Mouse (Mus musculus) midbrain, embryonic 12.5 days (tissue): Measurements from ENCODE around the gene Cic. TPM values are rescaled to one million over a fixed set of nuclear protein-coding genes. Genes with fewer than 3 reads are reported as not detected.
A peak's percentile ranks its signal among the peaks of the same experiment; 100 is the strongest.
"Not testable (repeated sequence)": the region's sequence is repeated elsewhere in the genome, so short reads cannot be mapped to it uniquely, and the experiment has no call there.

Source experiments
- ATAC-seq: fragments of 200-750 bp; cut with Nextera tagmentation; 2 replicates; pipeline ENCODE4 v1.8.0; 2017; ENCODE audit warnings: low read depth, moderate TSS enrichment, moderate library complexity; ENCODE audit not compliant: low FRiP score
- H3K27ac ChIP-seq: fragments of 300-500 bp; sonication (generic); replicated peaks from 2 replicates; pipeline ENCODE4 v1.5.1; 2016; ENCODE audit warnings: mild to moderate bottlenecking
- H3K27me3 ChIP-seq: fragments of 300-500 bp; sonication (generic); 2 replicates; pipeline ENCODE4 v1.6.1; 2016; ENCODE audit warnings: mild to moderate bottlenecking
- H3K36me3 ChIP-seq: fragments of 300-500 bp; sonication (generic); 2 replicates; pipeline ENCODE4 v1.6.1; 2016
- H3K4me1 ChIP-seq: fragments of 300-500 bp; sonication (generic); 2 replicates; pipeline ENCODE4 v1.6.1; 2016
- H3K4me2 ChIP-seq: fragments of 300-500 bp; sonication (generic); replicated peaks from 2 replicates; pipeline ENCODE4 v1.6.1; 2016; ENCODE audit warnings: mild to moderate bottlenecking, moderate library complexity
- H3K4me3 ChIP-seq: fragments of 300-500 bp; sonication (generic); 2 replicates; pipeline ENCODE4 v1.5.1; 2016; ENCODE audit warnings: mild to moderate bottlenecking
- H3K9ac ChIP-seq: fragments of 300-500 bp; sonication (generic); replicated peaks from 2 replicates; pipeline ENCODE4 v1.6.1; 2016; ENCODE audit warnings: mild to moderate bottlenecking, moderate library complexity
- H3K9me3 ChIP-seq: fragments of 300-500 bp; sonication (generic); 2 replicates; pipeline ENCODE4 v1.6.1; 2016; ENCODE audit warnings: mild to moderate bottlenecking
- WGBS: fragments of 180-500 bp; shearing (Covaris S2); methylation state at CpG from one replicate; pipeline ENCODE4 v1.1.7; 2016; 5-methylcytosine and 5-hydroxymethylcytosine counted together
- microRNA-seq: library from miRNA; unstranded; fragments of <30 nt; microRNA quantifications from one replicate; pipeline ENCODE4, GENCODE M21; 2017
- polyA plus RNA-seq: library from polyadenylated mRNA; unstranded; fragments of >200 nt; fragmentation: Nextera tagmentation; extraction: Ambion mirVana; gene quantifications from 2 replicates; pipeline ENCODE4 v1.2.1, GENCODE M21; 2016

Gene Cic
- polyA plus RNA-seq, 1 experiment from 2014 or later = 40.8 TPM

DNA sequence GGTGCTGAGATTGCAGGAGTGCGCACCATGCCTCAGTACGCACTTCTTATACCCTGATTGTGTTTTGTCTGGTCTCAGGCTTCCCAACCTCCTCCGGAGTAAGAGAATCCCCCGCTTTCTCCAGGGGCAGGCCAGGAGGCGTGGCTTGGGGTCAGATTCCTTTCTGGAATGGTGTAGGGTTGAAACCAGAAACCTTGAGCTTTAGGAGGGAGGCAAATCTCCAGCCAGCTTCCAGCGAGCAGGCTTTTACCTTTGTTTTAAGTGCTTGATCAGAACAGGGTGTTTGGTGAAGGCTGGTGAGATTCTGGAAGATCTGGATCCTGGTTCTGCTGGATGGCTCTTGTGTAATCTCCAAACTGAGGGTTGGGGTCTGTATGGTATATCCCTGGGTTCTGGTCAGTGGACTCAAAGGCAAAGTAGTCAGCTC lies 54.6 kb downstream of the Cic start:
- Histone ChIP-seq H3K27ac (peak overlapping the region; percentile 52), H3K36me3 (no peaks in the 10 kb centered on the region), H3K27me3 (no peaks in the 10 kb centered on the region), H3K9me3 (no peaks in the 10 kb centered on the region), H3K4me3 (no peak overlapping the region), H3K9ac (no peak overlapping the region), H3K4me1 (peaks cover 28% of the 10 kb centered on the region), H3K4me2 (peak overlapping the region; percentile 11; the same call in 1 of the 2 replicates)
- no peak for ATAC-seq
- 5% methylated on average over 6 of the region's 6 CpGs for WGBS

- Histone ChIP-seq H3K9me3 (no peaks in the 10 kb centered on the region), H3K27ac (no peak overlapping the region), H3K36me3 (peaks cover 6% of the 10 kb centered on the region; the same call in 1 of the 2 replicates), H3K27me3 (no peaks in the 10 kb centered on the region), H3K4me2 (no peak overlapping the region), H3K4me1 (peaks cover 17% of the 10 kb centered on the region), H3K9ac (no peak overlapping the region), H3K4me3 (no peak overlapping the region)
- WGBS = 92% methylated on average over 2 of the region's 2 CpGs
- ATAC-seq = no peak
These were observed 55.7 kb downstream of the Cic start for GRCm38 (mm10) chr7:25323219-25323618.

DNA sequence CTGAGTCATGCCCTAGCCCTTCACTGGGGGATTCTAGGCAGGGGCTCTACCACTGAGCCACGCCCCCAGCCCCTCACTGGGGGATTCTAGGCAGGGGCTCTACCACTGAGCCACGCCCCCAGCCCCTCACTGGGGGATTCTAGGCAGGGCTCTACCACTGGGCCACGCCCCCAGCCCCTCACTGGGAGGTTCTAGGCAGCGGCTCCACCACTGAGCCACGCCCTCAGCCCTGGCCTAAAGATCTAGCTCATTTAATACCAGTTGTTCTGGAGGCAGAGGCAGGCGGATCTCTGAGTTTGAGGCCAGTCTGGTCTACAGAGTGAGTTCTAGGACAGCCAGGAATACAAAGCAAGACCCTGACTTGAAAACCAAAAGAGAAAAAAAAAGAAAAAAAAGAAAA lies 57.9 kb downstream of the Cic start:
- H3K4me2 ChIP-seq, H3K9me3 ChIP-seq, H3K9ac ChIP-seq, H3K27ac ChIP-seq, ATAC-seq, H3K4me3 ChIP-seq, H3K27me3 ChIP-seq: not testable (repeated sequence)
- H3K4me1 ChIP-seq = peaks cover 14% of the 10 kb centered on the region
- WGBS = 86% methylated on average over 6 of the region's 6 CpGs
- peaks cover 24% of the 10 kb centered on the region for H3K36me3 ChIP-seq

GRCm38 (mm10) chr7:25326233-25326632 lies 58.7 kb downstream of the Cic start:
- H3K9me3 ChIP-seq = no peaks in the 10 kb centered on the region
- peaks cover 11% of the 10 kb centered on the region for H3K4me1 ChIP-seq
- H3K4me2 ChIP-seq = no peak overlapping the region
- H3K27ac ChIP-seq = no peak overlapping the region
- H3K9ac ChIP-seq = no peak overlapping the region
- 96% methylated on average over 8 of the region's 8 CpGs for WGBS
- H3K36me3 ChIP-seq = peaks cover 32% of the 10 kb centered on the region
- no peaks in the 10 kb centered on the region for H3K27me3 ChIP-seq
- ATAC-seq = no peak
- no peak overlapping the region for H3K4me3 ChIP-seq

- 41% methylated on average over 16 of the region's 16 CpGs for WGBS
- no peaks in the 10 kb centered on the region for H3K4me1 ChIP-seq
- no peak overlapping the region for H3K27ac ChIP-seq
- peak; percentile 68 for ATAC-seq
- H3K36me3 ChIP-seq = peaks cover 71% of the 10 kb centered on the region
- H3K27me3 ChIP-seq = no peaks in the 10 kb centered on the region
- no peaks in the 10 kb centered on the region for H3K9me3 ChIP-seq
- no peak overlapping the region for H3K4me3 ChIP-seq
- H3K9ac ChIP-seq = no peak overlapping the region; the same call in 1 of the 2 replicates
- no peak overlapping the region for H3K4me2 ChIP-seq
These were observed 66.2 kb downstream of the Cic start for GRCm38 (mm10) chr7:25333596-25334307.

DNA sequence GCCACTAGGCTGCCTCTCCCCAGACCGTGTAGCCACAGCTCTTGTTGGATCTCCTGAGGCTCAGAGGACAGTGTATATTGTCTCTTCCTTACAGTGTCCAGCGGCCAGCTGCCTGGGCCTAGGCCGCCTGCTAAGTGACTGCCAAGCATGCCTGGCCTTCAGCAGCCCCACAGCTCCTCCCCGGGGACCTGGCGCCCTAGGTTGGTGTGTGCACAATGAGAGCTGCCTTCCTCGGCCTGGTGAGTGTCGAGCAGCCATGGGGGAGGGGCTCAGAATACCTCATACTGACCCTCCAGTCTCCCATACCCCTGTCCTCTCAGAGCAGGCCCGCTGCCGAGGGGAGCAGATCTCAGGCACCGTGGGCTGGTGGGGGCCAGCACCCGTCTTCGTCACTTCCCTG lies 67.0 kb downstream of the Cic start:
- WGBS = 88% methylated on average over 12 of the region's 12 CpGs
- no peaks in the 10 kb centered on the region for H3K4me1 ChIP-seq
- H3K9me3 ChIP-seq = no peaks in the 10 kb centered on the region
- no peaks in the 10 kb centered on the region for H3K27me3 ChIP-seq
- peaks cover 70% of the 10 kb centered on the region for H3K36me3 ChIP-seq
- ATAC-seq = no peak
- H3K9ac ChIP-seq = no peak overlapping the region; the same call in 1 of the 2 replicates
- no peak overlapping the region for H3K4me3 ChIP-seq
- 0 out of 2 replicates have a peak overlapping the region, but pooled peaks have one; percentile 16 for H3K27ac ChIP-seq
- no peak overlapping the region for H3K4me2 ChIP-seq

DNA sequence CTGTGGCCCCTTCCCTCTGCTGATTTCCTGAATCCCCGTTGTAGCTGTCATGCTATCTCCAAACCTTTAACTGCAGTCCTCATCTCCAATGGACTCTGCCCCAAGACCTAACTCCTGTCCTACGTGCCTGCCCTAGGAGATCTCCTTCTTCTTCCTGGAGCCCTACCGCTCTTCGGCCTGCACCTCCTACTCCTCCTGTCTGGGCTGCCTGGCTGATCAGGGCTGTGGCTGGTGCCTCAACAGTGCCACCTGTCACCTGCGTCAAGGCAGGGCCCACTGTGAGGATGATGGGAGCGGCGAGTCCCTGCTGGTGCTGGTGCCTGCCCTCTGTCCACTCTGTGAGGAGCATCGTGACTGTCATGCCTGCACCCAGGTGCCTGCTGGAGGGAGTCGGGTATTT lies 71.8 kb downstream of the Cic start:
- Histone ChIP-seq H3K4me3 (no peak overlapping the region), H3K36me3 (peaks cover 82% of the 10 kb centered on the region), H3K9ac (no peak overlapping the region), H3K4me2 (no peak overlapping the region), H3K27ac (no peak overlapping the region), H3K27me3 (no peaks in the 10 kb centered on the region), H3K9me3 (no peaks in the 10 kb centered on the region), H3K4me1 (0 out of 2 replicates have a peak, but pooled peaks cover 4% of the 10 kb centered on the region)
- WGBS = 90% methylated on average over 9 of the region's 9 CpGs
- ATAC-seq = no peak

GRCm38 (mm10) chr7:25341000-25341784 lies 73.7 kb downstream of the Cic start:
- H3K4me1 ChIP-seq = 0 out of 2 replicates have a peak, but pooled peaks cover 4% of the 10 kb centered on the region
- H3K27ac ChIP-seq = no peak overlapping the region
- H3K9me3 ChIP-seq = no peaks in the 10 kb centered on the region
- no peak overlapping the region for H3K4me2 ChIP-seq
- ATAC-seq = no peak
- no peaks in the 10 kb centered on the region for H3K27me3 ChIP-seq
- peaks cover 77% of the 10 kb centered on the region for H3K36me3 ChIP-seq
- H3K9ac ChIP-seq = no peak overlapping the region
- 76% methylated on average over 20 of the region's 20 CpGs for WGBS
- H3K4me3 ChIP-seq = no peak overlapping the region

Small RNAs within 50 kb of the gene (microRNA-seq; reads per million reads assigned to microRNA genes)
- gene Mir7048 = not detected

Other genes with a start within 250 kb of the Cic start
- 14.9 and 18.1 TPM in 2 replicates for gene Grik5, start 195.4 kb upstream of the Cic start, polyA plus RNA-seq
- gene Zfp574, start 195.1 kb upstream of the Cic start, polyA plus RNA-seq = 42.2 and 42.8 TPM in 2 replicates
- gene Pou2f2, start 88.0 kb upstream of the Cic start, polyA plus RNA-seq = 44.0 and 63.7 TPM in 2 replicates
- 11.7 and 12.2 TPM in 2 replicates for gene Dedd2, start 47.1 kb upstream of the Cic start, polyA plus RNA-seq
- 2.3 and 2.5 TPM in 2 replicates for gene Zfp526, start 46.3 kb upstream of the Cic start, polyA plus RNA-seq
- gene Gsk3a, start 29.9 kb upstream of the Cic start, polyA plus RNA-seq = 17.9 and 19.0 TPM in 2 replicates
- gene Erf, start 16.9 kb upstream of the Cic start, polyA plus RNA-seq = 8.8 and 10.0 TPM in 2 replicates
- gene Pafah1b3, start 30.3 kb downstream of the Cic start, polyA plus RNA-seq = 399 and 410 TPM in 2 replicates
- 1.3 and 1.7 TPM in 2 replicates for gene Prr19, start 33.7 kb downstream of the Cic start, polyA plus RNA-seq
- 20.1 and 21.4 TPM in 2 replicates for gene Tmem145, start 38.4 kb downstream of the Cic start, polyA plus RNA-seq
- gene Megf8, start 49.5 kb downstream of the Cic start, polyA plus RNA-seq = 20.8 and 21.3 TPM in 2 replicates
- gene Cnfn, start 102.0 kb downstream of the Cic start, polyA plus RNA-seq = not detected in 2 replicates
- gene Lipe, start 131.0 kb downstream of the Cic start, polyA plus RNA-seq = 5.9 and 8.5 TPM in 2 replicates
- 0.65 and 0.75 TPM in 2 replicates for gene Cxcl17, start 145.2 kb downstream of the Cic start, polyA plus RNA-seq
- gene Ceacam1, start 209.9 kb downstream of the Cic start, polyA plus RNA-seq = 0.64 and 0.73 TPM in 2 replicates